Mouse (Mus musculus) ovary, postnatal 36 days (tissue): ENCODE data around the gene Stfa1.
"Not testable (repeated sequence)": the region's sequence is repeated elsewhere in the genome, so short reads cannot be mapped to it uniquely, and the experiment has no call there.

Experiments used
- DNase-seq: peaks from one replicate; pipeline ENCODE4 v3.0.0; 2022; ENCODE audit warnings: low spot score, mixed read lengths

The Stfa1 gene

GRCm38 (mm10) chr16:36276796-36277195 is at the start of gene Stfa1:
Gene Stfa1 (plus strand): TSS chr16:36276951.
- not testable (repeated sequence) for DNase-seq

DNA sequence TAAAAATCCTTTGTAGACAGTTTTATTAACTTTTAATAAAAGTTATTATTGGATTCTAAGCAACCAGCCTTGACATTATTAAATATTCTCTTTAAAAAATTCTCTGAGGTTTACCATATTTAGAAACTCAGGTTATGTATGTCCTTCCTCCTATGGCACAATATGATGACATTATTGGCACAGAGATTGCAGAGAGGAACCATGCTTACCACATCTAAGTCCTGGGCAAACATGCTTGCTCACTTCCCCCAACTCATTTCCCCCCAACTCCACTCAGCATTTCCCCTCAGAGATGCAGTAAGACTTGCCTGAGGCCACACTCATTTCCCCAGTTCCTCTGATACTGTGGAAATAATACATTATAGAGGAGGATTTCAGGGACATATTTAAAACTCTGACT is 16.2 kb upstream of the Stfa1 start:
- not testable (repeated sequence) for DNase-seq

DNA sequence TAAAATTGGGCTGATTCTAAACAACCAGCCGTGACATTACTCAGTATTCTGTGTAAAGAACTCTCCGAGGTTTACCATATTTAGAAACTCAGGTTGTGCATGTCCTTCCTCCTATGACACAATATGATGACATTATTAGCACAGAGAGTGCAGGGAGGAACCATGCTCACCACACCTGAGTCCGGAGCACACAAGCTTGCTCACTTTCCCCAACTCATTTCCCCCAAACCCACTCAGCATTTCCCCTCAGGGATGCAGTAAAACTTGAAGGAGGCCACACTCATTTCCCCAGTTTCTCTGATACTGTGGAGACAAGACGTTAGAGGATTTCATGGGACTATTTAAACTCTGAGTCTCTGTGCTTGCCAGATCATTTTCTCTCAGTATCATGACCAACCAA is 12.4 kb downstream of the Stfa1 start:
- no peak for DNase-seq

- DNase-seq, result no peak
Measured at GRCm38 (mm10) chr16:36307631-36308030, 30.9 kb downstream of the Stfa1 start.

GRCm38 (mm10) chr16:36316111-36316510 is 39.4 kb downstream of the Stfa1 start:
- not testable (repeated sequence) for DNase-seq

DNA sequence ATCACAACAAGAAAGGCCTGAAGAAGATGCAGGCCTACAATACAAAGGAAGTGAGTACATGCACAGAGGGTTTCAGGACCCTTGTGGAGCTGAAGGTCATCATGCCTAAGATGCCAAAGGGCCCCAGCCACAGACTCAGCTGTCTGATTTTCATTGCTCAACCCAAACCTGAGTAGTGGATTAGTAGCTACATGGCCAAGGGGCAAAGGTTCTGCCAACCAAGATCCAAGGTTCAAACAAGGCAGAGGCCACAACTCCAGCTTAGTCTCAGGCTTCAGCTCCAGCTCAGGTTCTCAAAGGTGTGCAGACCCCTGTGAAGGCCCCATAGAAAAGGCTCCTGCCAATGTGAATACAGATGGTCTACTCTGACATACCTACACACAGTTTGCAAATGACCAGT is 42.5 kb downstream of the Stfa1 start:
- DNase-seq, result no peak

GRCm38 (mm10) chr16:36334232-36334631 is 57.5 kb downstream of the Stfa1 start, which contains the start of gene BC117090:
Gene BC117090 (minus strand): TSS chr16:36334332.
- no peak for DNase-seq
